Mouse (Mus musculus): Measurements from ENCODE around the gene Mrpl44. TPM values are rescaled to one million over a fixed set of nuclear protein-coding genes. Genes with fewer than 3 reads are reported as not detected.

Gene Mrpl44
- polyA plus RNA-seq (2014; fragmentation: Illumina TruSeq; extraction: RNeasy Lipid Tissue Mini Kit (QIAGEN cat#74804); ENCODE audit: low read depth, low replicate concordance) = 11.4 TPM

DNA sequence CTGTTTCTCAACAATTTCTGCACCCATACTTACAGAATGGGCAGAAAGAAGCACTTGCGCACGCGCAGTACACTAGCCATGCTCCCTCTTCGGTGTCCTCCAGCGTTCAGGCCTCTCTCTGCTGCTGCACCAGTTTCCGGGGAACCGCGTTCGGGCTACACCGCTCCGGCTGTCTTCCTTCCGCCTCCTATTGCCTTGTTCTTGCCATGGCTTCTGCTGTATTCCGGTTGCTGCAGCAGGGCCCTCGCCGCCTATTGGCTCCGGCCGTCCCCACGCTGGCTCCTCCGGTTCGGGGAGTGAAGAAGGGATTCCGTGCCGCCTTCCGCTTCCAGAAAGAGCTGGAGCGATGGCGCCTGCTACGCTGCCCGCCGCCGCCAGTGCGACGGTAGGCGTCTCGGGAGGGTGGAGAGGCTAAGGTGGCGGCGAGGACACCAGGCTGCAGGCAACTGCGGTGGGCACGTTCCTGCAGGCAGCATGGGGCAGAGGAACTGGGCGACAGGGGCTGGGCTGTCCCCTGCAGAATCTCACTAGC, at the start of gene Mrpl44, which contains the start of gene Wdfy1:
Mrpl44 (plus strand) TSS at position 92 of the 532 bp plus-strand sequence.
Wdfy1 (minus strand) TSS at position 217 of the 532 bp plus-strand sequence.

Other genes with a start within 250 kb of the Mrpl44 start
- 1.9 TPM for gene Ap1s3, start 104.0 kb upstream of the Mrpl44 start, polyA plus RNA-seq (2014; fragmentation: Illumina TruSeq; extraction: RNeasy Lipid Tissue Mini Kit (QIAGEN cat#74804); ENCODE audit: low read depth, low replicate concordance)
- 11.0 TPM for gene Wdfy1, start 125 bp downstream of the Mrpl44 start, polyA plus RNA-seq (2014; fragmentation: Illumina TruSeq; extraction: RNeasy Lipid Tissue Mini Kit (QIAGEN cat#74804); ENCODE audit: low read depth, low replicate concordance)
- 4.1 TPM for gene Serpine2, start 85.2 kb downstream of the Mrpl44 start, polyA plus RNA-seq (2014; fragmentation: Illumina TruSeq; extraction: RNeasy Lipid Tissue Mini Kit (QIAGEN cat#74804); ENCODE audit: low read depth, low replicate concordance)